Mouse (Mus musculus): ENCODE results near the gene Myh11. TPM values are rescaled to one million over a fixed set of nuclear protein-coding genes. Genes with fewer than 3 reads are reported as not detected.
"Not testable (repeated sequence)": the region's sequence is repeated elsewhere in the genome, so short reads cannot be mapped to it uniquely, and the experiment has no call there.

Myh11 gene
- total RNA-seq, 2 experiments from 2014 or later = 4.7 to 7.0 TPM

- Histone ChIP-seq H3K4me3 (no peak overlapping the region), H3K27ac (peak overlapping the region; percentile 21; the same call in 1 of the 2 replicates)
- TF ChIP-seq CTCF (conservative IDR thresholded peaks at IDR 0.05) = no peak
- no peak for DNase-seq (ENCODE audit: low spot score in 2 of 2)
Observed at GRCm38 (mm10) chr16:14180163-14180733, 110.9 kb downstream of the Myh11 start.

- TF ChIP-seq CTCF (conservative IDR thresholded peaks at IDR 0.05) = no peak
- H3K4me3 ChIP-seq = no peak overlapping the region
- peak overlapping the region; percentile 51; the same call in 1 of the 2 replicates for H3K27ac ChIP-seq
- no peak for DNase-seq (ENCODE audit: low spot score in 2 of 2)
Observed at GRCm38 (mm10) chr16:14178041-14178440, 113.1 kb downstream of the Myh11 start.

- no peak for TF ChIP-seq CTCF (conservative IDR thresholded peaks at IDR 0.05)
- Histone ChIP-seq H3K4me3 (no peak overlapping the region), H3K27ac (no peak overlapping the region)
- no peak for DNase-seq (ENCODE audit: low spot score in 2 of 2)
Observed at GRCm38 (mm10) chr16:14169706-14170105, 121.5 kb downstream of the Myh11 start.

GRCm38 (mm10) chr16:14166490-14166889 is 124.7 kb downstream of the Myh11 start:
- no peak overlapping the region for H3K27ac ChIP-seq
- TF ChIP-seq CTCF (conservative IDR thresholded peaks at IDR 0.05) = no peak
- no peak overlapping the region for H3K4me3 ChIP-seq
- DNase-seq (ENCODE audit: low spot score in 2 of 2) = no peak

- no peak for DNase-seq (ENCODE audit: low spot score in 2 of 2)
- Histone ChIP-seq H3K4me3 (peak overlapping the region; percentile 67), H3K27ac (peak overlapping the region; percentile 73)
- no peak for TF ChIP-seq CTCF (conservative IDR thresholded peaks at IDR 0.05)
Observed at GRCm38 (mm10) chr16:14163731-14164130, 127.4 kb downstream of the Myh11 start.

- peak; percentile 16; the same call in 1 of the 2 replicates for TF ChIP-seq CTCF (conservative IDR thresholded peaks at IDR 0.05)
- Histone ChIP-seq H3K27ac (peak within 1 kb of the TSS; percentile 73), H3K4me3 (peak within 1 kb of the TSS; percentile 67)
- DNase-seq (ENCODE audit: low spot score in 2 of 2) = peak; percentile 51 to 74
Observed at GRCm38 (mm10) chr16:14162988-14163416, 128.2 kb downstream of the Myh11 start, which contains the start of the genes Nde1 and Marf1. TSS of gene Nde1 (plus strand) at chr16:14163275. TSS of gene Marf1 (minus strand) at chr16:14163351.

- no peak for TF ChIP-seq CTCF (conservative IDR thresholded peaks at IDR 0.05)
- H3K4me3 ChIP-seq = no peak overlapping the region
Observed at GRCm38 (mm10) chr16:14160941-14161340, 130.2 kb downstream of the Myh11 start.

GRCm38 (mm10) chr16:14159746-14160131 is 131.4 kb downstream of the Myh11 start:
- peak overlapping the region; percentile 99 for H3K27ac ChIP-seq
- peak; percentile 73 to 79 for DNase-seq (ENCODE audit: low spot score in 2 of 2)

More at GRCm38 (mm10) chr16:14160941-14161340, 130.2 kb downstream of the Myh11 start:
- H3K27ac ChIP-seq = no peak overlapping the region
- no peak for DNase-seq (ENCODE audit: low spot score in 2 of 2)

GRCm38 (mm10) chr16:14158936-14159745 is 132.0 kb downstream of the Myh11 start:
- peak overlapping the region; percentile 74 for H3K4me3 ChIP-seq
- TF ChIP-seq CTCF (conservative IDR thresholded peaks at IDR 0.05) = no peak
- peak; percentile 98 to 99 for DNase-seq (ENCODE audit: low spot score in 2 of 2)
- H3K27ac ChIP-seq = peak overlapping the region; percentile 99

More at GRCm38 (mm10) chr16:14159746-14160131, 131.4 kb downstream of the Myh11 start:
- TF ChIP-seq CTCF (conservative IDR thresholded peaks at IDR 0.05) = peak; percentile 93
- H3K4me3 ChIP-seq = peak overlapping the region; percentile 57

GRCm38 (mm10) chr16:14158536-14158935 is 132.6 kb downstream of the Myh11 start:
- DNase-seq (ENCODE audit: low spot score in 2 of 2) = no peak
- Histone ChIP-seq H3K27ac (peak overlapping the region; percentile 81), H3K4me3 (peak overlapping the region; percentile 74)
- TF ChIP-seq CTCF (conservative IDR thresholded peaks at IDR 0.05) = no peak

GRCm38 (mm10) chr16:14156312-14156711 is 134.9 kb downstream of the Myh11 start:
- no peak for DNase-seq (ENCODE audit: low spot score in 2 of 2)
- H3K4me3 ChIP-seq = no peak overlapping the region
- H3K27ac ChIP-seq = no peak overlapping the region
- no peak for TF ChIP-seq CTCF (conservative IDR thresholded peaks at IDR 0.05)

GRCm38 (mm10) chr16:14155638-14156037 is 135.5 kb downstream of the Myh11 start:
- not testable (repeated sequence) for H3K4me3 ChIP-seq; DNase-seq (ENCODE audit: low spot score in 2 of 2); H3K27ac ChIP-seq

GRCm38 (mm10) chr16:14151718-14152117 is 139.5 kb downstream of the Myh11 start:
- TF ChIP-seq CTCF (conservative IDR thresholded peaks at IDR 0.05) = no peak
- H3K4me3 ChIP-seq = no peak overlapping the region
- no peak overlapping the region for H3K27ac ChIP-seq
- DNase-seq (ENCODE audit: low spot score in 2 of 2) = no peak
